Mouse (Mus musculus) gastrocnemius, postnatal 4 days (tissue): ENCODE measurements around the gene Atp5c1. TPM values are rescaled to one million over a fixed set of nuclear protein-coding genes. Genes with fewer than 3 reads are reported as not detected.

ENCODE experiments used
- DNase-seq, 2 experiments: peaks; one replicate each; pipeline ENCODE4 v3.0.0; 2021 to 2022; ENCODE audit warnings: low spot score in 2 of 2, mixed read lengths in 2 of 2
- long read RNA-seq, 2 experiments: library from polyadenylated mRNA; stranded (forward); transcript quantifications; one replicate each; pipeline ENCODE4 v2.0.0; 2021
- total RNA-seq, 2 experiments: library from RNA; stranded (reverse); gene quantifications; 2 replicates each; pipeline ENCODE4 v1.2.3; 2021

The Atp5c1 gene
- total RNA-seq = 100 to 1,000 TPM; 529 to 571 TPM
- long read RNA-seq, experiment 1, transcript Atp5c1-203 (10 exons, 1,166 nt) = minor isoform, 85 of 744 reads
- long read RNA-seq, experiment 1, transcript Atp5c1-201 (9 exons, 1,060 nt) = major isoform, 604 of 744 reads
- long read RNA-seq, experiment 1, partial matches to known transcripts = 41 of 744 reads
- long read RNA-seq, experiment 1, other reads (novel, unspliced or antisense) = 14 of 744 reads
- long read RNA-seq, experiment 2, transcript Atp5c1-203 (10 exons, 1,166 nt) = minor isoform, 77 of 654 reads
- long read RNA-seq, experiment 2, transcript Atp5c1-201 (9 exons, 1,060 nt) = major isoform, 525 of 654 reads
- long read RNA-seq, experiment 2, partial matches to known transcripts = 36 of 654 reads
- long read RNA-seq, experiment 2, other reads (novel, unspliced or antisense) = 16 of 654 reads

- peak; percentile 88 to 98 for DNase-seq
Observed at GRCm38 (mm10) chr2:10080310-10081010, at the start of gene Atp5c1, which contains the start of gene Kin. TSS of gene Atp5c1 (minus strand) at chr2:10080510. TSS of gene Kin (plus strand) at chr2:10080593.

GRCm38 (mm10) chr2:10128571-10128970, 48.3 kb upstream of the Atp5c1 start:
- no peak for DNase-seq

GRCm38 (mm10) chr2:10127471-10127870, 47.2 kb upstream of the Atp5c1 start:
- DNase-seq = no peak

GRCm38 (mm10) chr2:10126122-10126521, 45.8 kb upstream of the Atp5c1 start:
- DNase-seq = no peak

- no peak for DNase-seq
Observed at GRCm38 (mm10) chr2:10121826-10122225, 41.5 kb upstream of the Atp5c1 start.

GRCm38 (mm10) chr2:10119276-10119675, 39.0 kb upstream of the Atp5c1 start:
- no peak for DNase-seq

- DNase-seq = no peak
Observed at GRCm38 (mm10) chr2:10118751-10119150, 38.4 kb upstream of the Atp5c1 start.

- DNase-seq = no peak
Observed at GRCm38 (mm10) chr2:10108535-10109189, 28.4 kb upstream of the Atp5c1 start.

GRCm38 (mm10) chr2:10101180-10101579, 20.9 kb upstream of the Atp5c1 start:
- peak in 1 of 2 experiments; percentile 41 for DNase-seq

GRCm38 (mm10) chr2:10100471-10100870, 20.2 kb upstream of the Atp5c1 start:
- no peak for DNase-seq

- DNase-seq = peak in 1 of 2 experiments; percentile 36
Observed at GRCm38 (mm10) chr2:10098598-10099215, 18.4 kb upstream of the Atp5c1 start.

GRCm38 (mm10) chr2:10094327-10095100, 14.2 kb upstream of the Atp5c1 start:
- DNase-seq = no peak

GRCm38 (mm10) chr2:10087256-10087850, 7.0 kb upstream of the Atp5c1 start:
- DNase-seq = no peak

- DNase-seq = no peak
Observed at GRCm38 (mm10) chr2:10082737-10083136, 2.4 kb upstream of the Atp5c1 start.

GRCm38 (mm10) chr2:10081453-10082080, 1.3 kb upstream of the Atp5c1 start:
- DNase-seq = no peak

- peak in 1 of 2 experiments; percentile 23 for DNase-seq
Observed at GRCm38 (mm10) chr2:10079745-10080309, 483 bp downstream of the Atp5c1 start.

GRCm38 (mm10) chr2:10076675-10077074, 3.6 kb downstream of the Atp5c1 start:
- DNase-seq = no peak

GRCm38 (mm10) chr2:10074470-10074869, 5.8 kb downstream of the Atp5c1 start:
- no peak for DNase-seq

GRCm38 (mm10) chr2:10071751-10072150, 8.6 kb downstream of the Atp5c1 start:
- no peak for DNase-seq
